Mouse (Mus musculus) intestine, embryonic 16.5 days (tissue): ENCODE data around the gene Hoxc6. TPM values are rescaled to one million over a fixed set of nuclear protein-coding genes. Genes with fewer than 3 reads are reported as not detected.

ENCODE experiments used
- ATAC-seq: fragments of 200-750 bp; cut with Nextera tagmentation; 2 replicates; pipeline ENCODE4 v1.8.0; 2017; ENCODE audit warnings: moderate TSS enrichment, moderate library complexity
- H3K27ac ChIP-seq: fragments of 300-500 bp; sonication (generic); 2 replicates; pipeline ENCODE4 v1.5.1; 2014; ENCODE audit warnings: mild to moderate bottlenecking, low read length
- H3K27me3 ChIP-seq: fragments of 300-500 bp; sonication (generic); replicated peaks from 2 replicates; pipeline ENCODE4 v1.6.1; 2014; ENCODE audit warnings: low read length, control low read depth, mixed read lengths; ENCODE audit not compliant: control insufficient read depth, insufficient read depth
- H3K36me3 ChIP-seq: fragments of 300-500 bp; sonication (generic); 2 replicates; pipeline ENCODE4 v1.6.1; 2014; ENCODE audit warnings: low read length, control low read depth; ENCODE audit not compliant: control insufficient read depth, insufficient read depth
- H3K4me1 ChIP-seq: fragments of 300-500 bp; sonication (generic); 2 replicates; pipeline ENCODE4 v1.6.1; 2014; ENCODE audit warnings: low read length, control low read depth, mixed read lengths; ENCODE audit not compliant: control insufficient read depth, insufficient read depth
- H3K4me2 ChIP-seq: fragments of 300-500 bp; sonication (generic); 2 replicates; pipeline ENCODE4 v1.6.1; 2014; ENCODE audit warnings: low read depth, low read length, control low read depth
- H3K4me3 ChIP-seq: fragments of 300-500 bp; sonication (generic); 2 replicates; pipeline ENCODE4 v1.5.1; 2014; ENCODE audit warnings: mild to moderate bottlenecking, low read length
- H3K9ac ChIP-seq: fragments of 300-500 bp; sonication (generic); 2 replicates; pipeline ENCODE4 v1.6.1; 2014; ENCODE audit warnings: low read depth, low read length
- H3K9me3 ChIP-seq: fragments of 300-500 bp; sonication (generic); 2 replicates; pipeline ENCODE4 v1.6.1; 2016; ENCODE audit warnings: low read length, control low read depth; ENCODE audit not compliant: control insufficient read depth
- WGBS: fragments of 180-500 bp; shearing (Covaris S2); extraction: QIAGEN DNeasy Blood & Tissue Kit; methylation state at CpG from one replicate; pipeline ENCODE4 v1.1.7; 2014; 5-methylcytosine and 5-hydroxymethylcytosine counted together
- polyA plus RNA-seq: library from polyadenylated mRNA; unstranded; fragments of >200 nt; fragmentation: Nextera tagmentation; extraction: Ambion mirVana; gene quantifications from 2 replicates; pipeline ENCODE4 v1.2.1, GENCODE M21; 2015

The Hoxc6 gene
- polyA plus RNA-seq, 1 experiment from 2014 or later = 3.2 TPM

GRCm38 (mm10) chr15:102959663-102960191 is 38.3 kb upstream of the Hoxc6 start:
- peak overlapping the region; percentile 35 for H3K4me2 ChIP-seq
- H3K4me3 ChIP-seq = peak overlapping the region; percentile 13
- no peak overlapping the region for H3K27ac ChIP-seq
- peak; percentile 84 for ATAC-seq
- no peaks in the 10 kb centered on the region for H3K9me3 ChIP-seq
- H3K4me1 ChIP-seq = peaks cover 5% of the 10 kb centered on the region; the same call in 1 of the 2 replicates
- H3K36me3 ChIP-seq = no peaks in the 10 kb centered on the region
- H3K27me3 ChIP-seq = peaks cover 84% of the 10 kb centered on the region
- H3K9ac ChIP-seq = no peak overlapping the region
- under 1% methylated on average over 13 of the region's 13 CpGs for WGBS

GRCm38 (mm10) chr15:102961728-102962127 is 36.3 kb upstream of the Hoxc6 start:
- Histone ChIP-seq H3K4me1 (peaks cover 10% of the 10 kb centered on the region; the same call in 1 of the 2 replicates), H3K4me3 (no peak overlapping the region), H3K27me3 (peaks cover 86% of the 10 kb centered on the region), H3K4me2 (no peak overlapping the region), H3K36me3 (no peaks in the 10 kb centered on the region), H3K9me3 (no peaks in the 10 kb centered on the region), H3K9ac (no peak overlapping the region), H3K27ac (no peak overlapping the region)
- ATAC-seq = no peak
- WGBS = 4% methylated on average over 6 of the region's 6 CpGs

- no peak overlapping the region for H3K4me2 ChIP-seq
- no peak overlapping the region for H3K9ac ChIP-seq
- H3K9me3 ChIP-seq = no peaks in the 10 kb centered on the region
- WGBS = 3% methylated on average over 13 of the region's 13 CpGs
- ATAC-seq = no peak
- 0 out of 2 replicates have a peak overlapping the region, but pooled peaks have one; percentile 5 for H3K4me3 ChIP-seq
- peaks cover 10% of the 10 kb centered on the region; the same call in 1 of the 2 replicates for H3K4me1 ChIP-seq
- no peaks in the 10 kb centered on the region for H3K36me3 ChIP-seq
- H3K27ac ChIP-seq = no peak overlapping the region
- H3K27me3 ChIP-seq = peaks cover 86% of the 10 kb centered on the region
Measured at GRCm38 (mm10) chr15:102962492-102962891, 35.6 kb upstream of the Hoxc6 start.

GRCm38 (mm10) chr15:102963259-102963658 is 34.8 kb upstream of the Hoxc6 start:
- Histone ChIP-seq H3K9ac (no peak overlapping the region), H3K4me3 (no peak overlapping the region)

GRCm38 (mm10) chr15:102963671-102964640 is 34.1 kb upstream of the Hoxc6 start:
- ATAC-seq = no peak
- peaks cover 10% of the 10 kb centered on the region; the same call in 1 of the 2 replicates for H3K4me1 ChIP-seq
- H3K4me3 ChIP-seq = no peak overlapping the region
- 3% methylated on average over 28 of the region's 28 CpGs for WGBS
- H3K9ac ChIP-seq = no peak overlapping the region
- peaks cover 85% of the 10 kb centered on the region for H3K27me3 ChIP-seq
- H3K27ac ChIP-seq = no peak overlapping the region
- H3K4me2 ChIP-seq = no peak overlapping the region
- H3K36me3 ChIP-seq = no peaks in the 10 kb centered on the region
- H3K9me3 ChIP-seq = no peaks in the 10 kb centered on the region

More at GRCm38 (mm10) chr15:102963259-102963658, 34.8 kb upstream of the Hoxc6 start:
- Histone ChIP-seq H3K4me2 (no peak overlapping the region), H3K36me3 (no peaks in the 10 kb centered on the region), H3K4me1 (peaks cover 10% of the 10 kb centered on the region; the same call in 1 of the 2 replicates), H3K27ac (no peak overlapping the region), H3K9me3 (no peaks in the 10 kb centered on the region), H3K27me3 (peaks cover 84% of the 10 kb centered on the region)
- no peak for ATAC-seq
- WGBS = 2% methylated on average over 8 of the region's 8 CpGs

- Histone ChIP-seq H3K4me1 (peaks cover 6% of the 10 kb centered on the region; the same call in 1 of the 2 replicates), H3K4me2 (no peak overlapping the region), H3K4me3 (no peak overlapping the region), H3K9ac (no peak overlapping the region), H3K27me3 (peaks cover 88% of the 10 kb centered on the region), H3K27ac (no peak overlapping the region), H3K9me3 (no peaks in the 10 kb centered on the region), H3K36me3 (no peaks in the 10 kb centered on the region)
- no peak for ATAC-seq
- 8% methylated on average over 26 of the region's 26 CpGs for WGBS
Measured at GRCm38 (mm10) chr15:102965003-102965891, 32.8 kb upstream of the Hoxc6 start.

- no peaks in the 10 kb centered on the region for H3K36me3 ChIP-seq
- H3K27ac ChIP-seq = no peak overlapping the region
- WGBS = 4% methylated on average over 29 of the region's 30 CpGs
- H3K27me3 ChIP-seq = peaks cover 87% of the 10 kb centered on the region
- peak overlapping the region; percentile 31; the same call in 1 of the 2 replicates for H3K4me3 ChIP-seq
- H3K4me1 ChIP-seq = 0 out of 2 replicates have a peak, but pooled peaks cover 4% of the 10 kb centered on the region
- H3K9ac ChIP-seq = no peak overlapping the region
- ATAC-seq = peak; percentile 70
- H3K9me3 ChIP-seq = no peaks in the 10 kb centered on the region
- peak overlapping the region; percentile 31; the same call in 1 of the 2 replicates for H3K4me2 ChIP-seq
Measured at GRCm38 (mm10) chr15:102965892-102966775, 31.9 kb upstream of the Hoxc6 start.

GRCm38 (mm10) chr15:102966776-102967311 is 31.2 kb upstream of the Hoxc6 start, which contains the start of gene Hoxc10:
Hoxc10 (plus strand) TSS chr15:102966796.
- Histone ChIP-seq H3K9me3 (no peaks in the 10 kb centered on the region), H3K27ac (no peak within 1 kb of the TSS), H3K36me3 (no peaks in the 10 kb centered on the region), H3K4me1 (0 out of 2 replicates have a peak, but pooled peaks cover 4% of the 10 kb centered on the region), H3K4me2 (peak within 1 kb of the TSS; percentile 31; the same call in 1 of the 2 replicates), H3K4me3 (peak within 1 kb of the TSS; percentile 31), H3K27me3 (peaks cover 86% of the 10 kb centered on the region), H3K9ac (no peak within 1 kb of the TSS)
- WGBS = 2% methylated on average over 27 of the region's 27 CpGs
- ATAC-seq = peak; percentile 41; the same call in 1 of the 2 replicates
